Mouse (Mus musculus): ENCODE measurements around the gene Nup37. TPM values are rescaled to one million over a fixed set of nuclear protein-coding genes. Genes with fewer than 3 reads are reported as not detected.

Gene Nup37
- 1 to 10 TPM; 5.3 to 6.9 TPM for total RNA-seq (2021)
- long read RNA-seq, experiment 1, partial matches to known transcripts = 1 of 2 reads
- long read RNA-seq, experiment 1, other reads (novel, unspliced or antisense) = 0 of 2 reads
- long read RNA-seq, experiment 2, partial matches to known transcripts = 2 of 3 reads
- long read RNA-seq, experiment 2, other reads (novel, unspliced or antisense) = 0 of 3 reads

DNA sequence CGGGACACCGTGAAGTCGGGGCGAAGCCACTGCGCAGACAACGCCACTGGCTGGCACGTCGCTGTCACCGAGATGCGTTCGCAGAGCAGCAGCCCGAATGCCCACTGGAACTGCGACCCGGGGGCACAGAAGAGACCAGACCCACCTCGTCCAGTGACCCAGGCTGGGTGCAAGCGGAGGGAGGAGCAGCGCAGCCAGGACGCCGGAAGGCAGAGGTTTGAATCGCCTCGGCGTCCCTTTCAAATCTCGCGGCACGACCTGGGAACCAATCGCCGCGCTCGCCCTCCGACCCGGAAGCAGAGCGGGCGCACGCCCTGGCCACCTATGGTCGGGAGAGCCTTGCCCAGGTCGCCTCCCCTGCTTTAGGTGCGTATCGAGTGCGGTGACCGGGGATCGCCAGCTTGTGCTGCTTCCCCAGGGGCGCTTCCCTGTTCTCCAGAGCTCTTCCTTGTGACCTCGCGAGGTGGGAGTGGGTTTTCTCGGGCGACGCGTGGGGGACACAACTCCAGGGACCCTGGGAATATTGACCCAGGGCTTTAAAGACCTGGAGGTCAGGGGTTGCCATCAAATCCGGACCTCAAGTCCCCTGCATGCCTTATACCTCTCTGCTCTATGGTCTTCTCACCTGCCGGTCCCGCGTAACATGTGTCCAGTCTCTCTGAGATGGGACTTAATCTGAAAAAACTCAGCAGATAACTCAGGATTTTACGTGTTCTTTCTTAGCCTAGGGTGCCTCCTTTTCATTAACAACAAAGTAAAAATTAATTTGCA is at the start of gene Nup37, which contains the start of gene Parpbp:
Gene Nup37, plus strand, starts transcription at position 286 of the 771 bp plus-strand sequence.
Gene Parpbp, minus strand, starts transcription at position 235 of the 771 bp plus-strand sequence.
- no peak for TF ChIP-seq CTCF (IDR thresholded peaks at IDR 0.05)
- Histone ChIP-seq H3K27ac (peak within 1 kb of the TSS; percentile 84), H3K4me3 (peak within 1 kb of the TSS; percentile 96)
- intact Hi-C loops (cut with DNase I) = loop anchor here (10.0 kb wide), 1 partner anchor 158 kb away; no protein-coding TSS in a partner anchor
- peak; percentile 92 for DNase-seq

DNA sequence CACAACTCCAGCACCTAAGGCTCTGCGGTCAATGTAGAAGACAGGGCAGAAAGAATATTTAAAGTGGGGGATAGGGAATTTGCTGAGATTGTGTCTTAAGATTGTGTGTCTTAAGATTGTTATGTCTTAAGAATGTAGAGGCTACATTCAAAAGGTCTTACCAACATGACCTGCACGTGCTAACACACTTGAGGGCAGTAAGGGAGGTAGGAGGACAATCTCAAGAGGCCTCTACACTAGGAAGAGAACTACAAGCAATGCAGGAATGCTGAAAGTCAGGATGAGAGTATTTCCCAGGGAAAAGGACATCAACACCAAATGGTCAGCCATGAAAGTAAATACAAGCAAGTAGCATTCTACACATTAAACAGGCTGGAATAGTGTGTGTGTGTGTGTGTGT is 40.6 kb upstream of the Nup37 start:
- intact Hi-C loops (cut with DNase I) = no loop called here
- Histone ChIP-seq H3K4me3 (no peak overlapping the region), H3K27ac (no peak overlapping the region)
- no peak for DNase-seq
- TF ChIP-seq CTCF (IDR thresholded peaks at IDR 0.05) = no peak

DNA sequence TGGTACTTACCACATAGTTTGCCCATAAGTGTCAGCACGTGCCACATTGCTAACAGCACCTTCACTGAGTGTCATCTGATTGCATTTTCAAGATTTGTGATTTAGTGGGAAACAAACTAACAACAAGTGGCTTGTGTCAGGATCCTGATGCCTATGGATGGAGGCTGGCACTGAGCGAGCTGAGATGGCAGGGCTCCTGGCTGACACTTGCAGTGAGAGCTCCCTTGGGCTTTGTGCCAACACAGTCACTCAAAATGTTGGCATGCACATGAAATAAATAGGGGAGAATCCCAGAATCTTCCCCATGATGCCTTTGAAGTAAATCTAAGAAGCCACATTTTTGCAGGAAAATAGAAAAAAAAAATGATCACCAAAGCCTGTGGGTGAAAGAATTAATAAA is 33.5 kb upstream of the Nup37 start:
- intact Hi-C loops (cut with DNase I) = no loop called here
- no peak for DNase-seq
- Histone ChIP-seq H3K4me3 (no peak overlapping the region), H3K27ac (no peak overlapping the region)
- TF ChIP-seq CTCF (IDR thresholded peaks at IDR 0.05) = no peak

DNA sequence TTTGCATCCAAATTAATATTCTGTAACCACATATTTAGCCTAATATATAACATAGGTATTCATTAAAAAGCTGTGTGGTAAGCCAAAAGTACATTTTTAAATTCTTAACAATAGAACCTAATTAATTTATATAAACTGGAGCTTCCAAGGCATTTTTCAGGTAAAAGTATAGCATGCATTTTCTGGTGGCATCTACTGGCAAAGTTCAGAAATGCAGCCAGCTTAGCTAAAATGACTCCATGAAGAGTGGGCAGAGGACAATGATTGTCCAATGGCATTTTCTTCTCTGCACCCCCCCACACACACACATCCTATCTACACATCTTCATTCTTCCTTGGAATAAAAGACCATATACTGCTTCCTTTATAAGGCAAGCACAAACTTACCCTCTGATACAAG is 27.1 kb upstream of the Nup37 start:
- no peak overlapping the region for H3K4me3 ChIP-seq
- intact Hi-C loops (cut with DNase I) = no loop called here
- TF ChIP-seq CTCF (IDR thresholded peaks at IDR 0.05) = peak; percentile 31; the same call in 1 of the 2 replicates
- H3K27ac ChIP-seq = no peak overlapping the region
- no peak for DNase-seq

DNA sequence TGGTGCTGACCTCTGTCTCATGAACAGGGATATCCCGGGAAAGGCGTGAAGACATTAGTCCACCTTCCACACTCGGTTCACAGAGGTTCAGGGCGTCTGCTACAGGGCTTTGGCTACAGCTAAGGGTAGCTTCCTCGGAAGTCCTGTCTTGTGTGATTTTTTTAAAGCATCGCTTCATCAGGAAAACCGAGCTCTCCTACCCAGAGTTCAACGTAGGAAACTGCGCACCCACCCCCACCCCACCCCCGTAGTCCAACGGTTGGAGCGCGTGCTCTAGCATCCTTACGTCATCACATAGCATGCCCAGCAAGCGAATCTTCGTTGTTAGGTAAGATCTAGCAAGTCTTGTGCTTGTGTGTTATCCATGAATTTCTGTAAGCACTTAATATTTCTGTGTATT is 11.2 kb upstream of the Nup37 start:
- TF ChIP-seq CTCF (IDR thresholded peaks at IDR 0.05) = no peak
- H3K27ac ChIP-seq = no peak overlapping the region
- intact Hi-C loops (cut with DNase I) = no loop called here
- H3K4me3 ChIP-seq = no peak overlapping the region
- no peak for DNase-seq

DNA sequence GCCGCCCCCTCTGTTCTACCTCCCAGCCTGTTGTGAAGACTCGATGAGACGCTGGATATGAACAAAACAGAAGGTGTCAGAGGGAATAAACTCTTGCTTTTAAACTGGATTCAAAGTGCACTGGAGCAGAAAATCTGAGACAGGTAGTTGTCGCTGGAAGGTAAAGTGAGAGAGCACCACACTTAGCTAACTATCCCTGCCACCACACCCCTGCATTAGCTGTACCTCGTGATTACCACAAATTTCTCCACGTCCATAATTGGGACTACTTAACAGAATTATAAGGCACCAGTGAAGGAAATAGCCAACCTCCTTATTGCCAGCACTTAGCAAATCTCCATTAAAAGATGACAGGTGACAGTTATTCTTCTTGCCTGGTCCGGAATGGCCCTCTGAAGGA is 605 bp upstream of the Nup37 start:
- no peak for TF ChIP-seq CTCF (IDR thresholded peaks at IDR 0.05)
- no peak overlapping the region for H3K27ac ChIP-seq

DNA sequence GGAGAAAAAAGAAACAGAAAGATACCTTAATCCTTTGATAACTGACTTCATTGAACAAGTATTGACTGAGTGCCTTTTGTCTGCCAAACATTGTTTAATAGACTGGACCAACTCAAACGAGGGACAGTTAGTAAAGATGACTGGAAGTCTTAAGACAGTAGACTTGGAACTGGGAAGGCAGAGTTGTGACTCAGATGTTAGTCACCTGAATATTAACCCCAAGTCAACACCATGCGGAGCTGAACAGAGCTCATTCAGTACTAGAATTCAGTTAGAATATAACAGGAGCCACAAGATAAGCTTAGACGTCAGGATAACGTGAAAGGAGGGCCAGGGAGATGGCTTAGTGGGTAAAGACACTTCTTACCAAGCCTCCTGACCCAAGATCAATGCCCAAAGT is 3.6 kb downstream of the Nup37 start:
- no peak for DNase-seq
- H3K4me3 ChIP-seq = no peak overlapping the region
- no peak overlapping the region for H3K27ac ChIP-seq
- TF ChIP-seq CTCF (IDR thresholded peaks at IDR 0.05) = no peak
- intact Hi-C loops (cut with DNase I) = no loop called here

More for the DNA sequence above, 605 bp upstream of the Nup37 start:
- no peak for DNase-seq
- intact Hi-C loops (cut with DNase I) = loop anchor here (10.0 kb wide), 1 partner anchor 159 kb away; no protein-coding TSS in a partner anchor
- peak overlapping the region; percentile 96 for H3K4me3 ChIP-seq

DNA sequence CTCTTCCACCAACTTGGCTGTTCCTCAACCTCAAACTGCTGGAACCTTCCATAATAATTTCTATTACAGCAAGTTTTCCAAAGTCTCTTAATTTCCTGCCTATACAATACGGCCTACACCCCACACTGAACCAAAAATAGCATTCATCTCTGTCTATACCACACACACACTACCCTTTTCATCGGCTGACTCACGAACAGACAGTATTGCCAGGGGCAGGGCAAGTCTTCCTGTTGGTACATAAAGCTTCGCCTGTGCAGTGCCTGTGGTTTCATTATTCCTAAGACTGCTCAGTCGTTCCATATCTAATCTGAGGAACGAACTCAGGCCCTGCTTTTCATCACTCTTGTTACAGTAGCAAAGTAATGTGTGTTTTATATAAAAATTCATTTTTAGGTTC is 4.9 kb downstream of the Nup37 start:
- no peak for DNase-seq
- Histone ChIP-seq H3K4me3 (no peak overlapping the region), H3K27ac (no peak overlapping the region)
- intact Hi-C loops (cut with DNase I) = no loop called here
- no peak for TF ChIP-seq CTCF (IDR thresholded peaks at IDR 0.05)

DNA sequence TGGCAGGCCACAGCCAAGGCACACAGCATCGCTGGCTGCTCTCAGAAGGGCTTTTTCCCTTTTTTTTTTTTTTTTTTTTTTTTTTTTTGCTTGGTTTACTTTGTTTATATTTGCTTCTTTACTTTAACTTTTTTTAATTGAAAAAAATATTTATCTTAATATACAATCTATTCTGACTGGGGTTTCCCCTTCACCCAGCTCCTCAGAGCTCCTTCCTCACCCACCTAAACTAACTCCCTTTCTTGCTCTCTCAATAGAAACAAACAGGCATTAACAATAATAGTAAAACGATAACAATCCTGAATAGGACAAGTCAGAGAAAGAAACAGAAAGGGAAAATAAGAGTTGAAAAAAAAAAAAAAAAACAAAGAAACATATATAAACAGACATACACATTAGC is 15.3 kb downstream of the Nup37 start:
- H3K27ac ChIP-seq = no peak overlapping the region
- intact Hi-C loops (cut with DNase I) = no loop called here
- no peak for TF ChIP-seq CTCF (IDR thresholded peaks at IDR 0.05)
- DNase-seq = no peak
- no peak overlapping the region for H3K4me3 ChIP-seq

DNA sequence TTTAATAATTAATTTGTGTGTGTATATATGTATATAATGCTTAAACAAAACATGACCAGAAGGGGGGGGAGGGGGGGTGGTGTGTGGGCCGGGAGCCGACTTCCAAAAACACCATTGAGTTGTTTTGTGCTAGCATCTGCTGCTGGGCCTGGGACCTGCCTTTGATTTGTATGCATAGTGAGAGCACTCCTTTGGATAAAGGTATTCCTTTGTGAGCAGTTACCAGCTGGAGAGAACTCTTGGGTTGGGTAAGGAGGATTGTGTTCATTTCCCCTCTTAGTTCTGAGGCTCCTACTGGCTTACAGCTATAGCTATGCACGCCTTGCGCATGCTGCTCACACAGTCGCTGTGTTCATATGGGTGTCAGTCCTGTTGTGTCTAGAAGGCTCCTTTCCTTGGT is 15.9 kb downstream of the Nup37 start:
- H3K4me3 ChIP-seq = no peak overlapping the region
- no peak for DNase-seq
- TF ChIP-seq CTCF (IDR thresholded peaks at IDR 0.05) = no peak
- no peak overlapping the region for H3K27ac ChIP-seq
- intact Hi-C loops (cut with DNase I) = no loop called here

DNA sequence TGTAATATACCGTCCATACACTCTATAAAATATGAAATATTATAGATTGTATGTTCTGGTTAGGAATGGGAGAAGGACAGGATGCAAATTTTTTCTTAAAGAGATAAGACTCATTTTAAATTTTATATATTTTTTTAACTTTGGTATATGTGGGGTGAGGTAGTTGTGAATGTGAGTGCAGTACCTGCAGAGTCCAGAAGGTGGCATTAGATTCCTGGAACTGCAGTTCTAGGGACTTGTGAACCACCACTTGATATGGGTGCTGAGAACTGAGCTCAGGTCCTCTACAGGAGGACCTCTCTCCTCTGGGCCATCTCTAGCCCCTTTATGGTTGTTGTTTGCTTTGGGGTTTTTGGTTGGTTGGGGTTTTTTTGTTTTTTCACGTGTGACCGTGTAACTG is 19.4 kb downstream of the Nup37 start:
- peak; percentile 54 for TF ChIP-seq CTCF (IDR thresholded peaks at IDR 0.05)
- intact Hi-C loops (cut with DNase I) = no loop called here
- H3K4me3 ChIP-seq = no peak overlapping the region
- H3K27ac ChIP-seq = no peak overlapping the region
- no peak for DNase-seq

DNA sequence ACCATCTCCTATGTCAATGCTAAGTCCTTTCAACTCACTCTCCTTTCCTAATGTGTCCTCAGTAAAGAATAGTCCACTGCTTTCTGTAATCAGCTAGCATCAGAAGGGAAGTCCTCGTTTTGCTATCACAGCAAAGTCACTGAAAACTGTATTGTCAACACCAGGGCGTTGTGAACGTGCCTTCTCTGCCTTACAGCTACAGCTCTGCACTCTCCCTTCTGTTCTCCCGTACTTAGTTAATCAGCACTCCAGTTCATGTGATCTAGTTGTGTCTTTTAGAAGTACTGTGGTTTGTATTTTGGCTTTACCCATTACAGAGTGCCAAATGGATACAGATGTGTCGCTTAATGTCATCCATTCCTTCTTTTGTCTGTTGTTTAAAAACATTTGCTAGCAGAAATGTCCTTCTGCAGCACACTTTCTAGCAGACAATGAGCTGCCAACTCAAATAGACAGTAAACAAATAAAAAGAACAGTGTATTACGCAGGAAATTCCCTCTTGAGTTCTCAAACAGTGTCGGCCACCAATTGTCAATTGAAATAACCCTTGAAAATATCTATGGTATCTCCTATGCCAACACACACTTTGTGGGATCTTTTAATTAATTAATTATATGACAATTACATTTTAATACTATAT is 20.8 kb downstream of the Nup37 start:
- Histone ChIP-seq H3K4me3 (no peak overlapping the region), H3K27ac (no peak overlapping the region)
- intact Hi-C loops (cut with DNase I) = no loop called here
- no peak for DNase-seq
- no peak for TF ChIP-seq CTCF (IDR thresholded peaks at IDR 0.05)

DNA sequence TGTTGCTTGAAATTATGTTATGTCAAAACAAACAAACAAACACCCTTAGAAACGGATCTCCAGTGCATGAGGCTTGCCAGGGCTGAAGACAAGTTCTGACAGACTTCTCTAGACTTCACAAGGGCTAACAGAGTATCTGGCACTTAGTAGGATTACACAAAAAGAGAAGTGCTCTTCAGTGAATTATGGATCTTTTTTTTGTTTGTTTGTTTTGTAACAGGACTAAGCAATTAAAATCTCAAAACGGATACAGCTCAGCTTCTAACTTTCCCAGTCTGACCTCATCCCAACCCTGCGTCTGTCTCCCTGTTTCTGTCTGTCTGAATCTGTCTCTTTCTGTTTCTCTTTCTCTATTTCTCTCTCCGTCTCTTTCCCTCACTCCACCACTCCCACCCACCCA is 53.7 kb downstream of the Nup37 start:
- DNase-seq = no peak
- Histone ChIP-seq H3K27ac (peak overlapping the region; percentile 92), H3K4me3 (peak overlapping the region; percentile 91)
- intact Hi-C loops (cut with DNase I) = loop anchor here (10.0 kb wide), 1 partner anchor 104 kb away; no protein-coding TSS in a partner anchor
- TF ChIP-seq CTCF (IDR thresholded peaks at IDR 0.05) = no peak
